Mouse (Mus musculus) kidney, postnatal 0 days (tissue): ENCODE results near the gene Pcdh17. TPM values are rescaled to one million over a fixed set of nuclear protein-coding genes. Genes with fewer than 3 reads are reported as not detected.

ENCODE experiments used
- ATAC-seq: fragments of 200-750 bp; cut with Nextera tagmentation; replicated peaks from 2 replicates; pipeline ENCODE4 v1.8.0; 2017; ENCODE audit warnings: low read depth, moderate number of reproducible peaks, moderate TSS enrichment, moderate library complexity; ENCODE audit not compliant: low FRiP score
- DNase-seq: peaks from one replicate; pipeline ENCODE4 v3.0.0-alpha.2; 2016; ENCODE audit warnings: low spot score
- H3K27ac ChIP-seq: fragments of 300-500 bp; sonication (generic); 2 replicates; pipeline ENCODE4 v1.5.1; 2014; ENCODE audit warnings: mild to moderate bottlenecking
- H3K27me3 ChIP-seq: fragments of 300-500 bp; sonication (generic); 2 replicates; pipeline ENCODE4 v1.6.1; 2014; ENCODE audit warnings: low read length, mixed read lengths; ENCODE audit not compliant: insufficient read depth
- H3K36me3 ChIP-seq: fragments of 300-500 bp; sonication (generic); 2 replicates; pipeline ENCODE4 v1.6.1; 2014; ENCODE audit warnings: low read length, mixed read lengths; ENCODE audit not compliant: insufficient read depth
- H3K4me1 ChIP-seq: fragments of 300-500 bp; sonication (generic); replicated peaks from 2 replicates; pipeline ENCODE4 v1.6.1; 2014; ENCODE audit warnings: antibody characterized with exemption, low read length, mixed read lengths; ENCODE audit not compliant: insufficient read depth
- H3K4me2 ChIP-seq: fragments of 300-500 bp; sonication (generic); 2 replicates; pipeline ENCODE4 v1.6.1; 2014; ENCODE audit warnings: mild to moderate bottlenecking, low read length, moderate library complexity, mixed read lengths
- H3K4me3 ChIP-seq: fragments of 300-500 bp; sonication (generic); replicated peaks from 2 replicates; pipeline ENCODE4 v1.5.1; 2014; ENCODE audit warnings: low read depth, low read length
- H3K9ac ChIP-seq: fragments of 300-500 bp; sonication (generic); 2 replicates; pipeline ENCODE4 v1.6.1; 2014; ENCODE audit warnings: low read depth, low read length
- H3K9me3 ChIP-seq: fragments of 300-500 bp; sonication (generic); replicated peaks from 2 replicates; pipeline ENCODE4 v1.6.1; 2016; ENCODE audit warnings: low read length, inconsistent platforms, mixed read lengths
- CTCF ChIP-seq: IDR thresholded peaks from 2 replicates; pipeline ENCODE4 v1.5.1; 2016; ENCODE audit warnings: antibody characterized with exemption, low read depth, mild to moderate bottlenecking, moderate library complexity
- WGBS: fragments of 180-500 bp; shearing (Covaris S2); extraction: QIAGEN DNeasy Blood & Tissue Kit; methylation state at CpG from one replicate; pipeline ENCODE4 v1.1.7; 2014; 5-methylcytosine and 5-hydroxymethylcytosine counted together
- polyA plus RNA-seq: library from polyadenylated mRNA; unstranded; fragments of >200 nt; fragmentation: Nextera tagmentation; extraction: Ambion mirVana; gene quantifications from 2 replicates; pipeline ENCODE4 v1.2.1, GENCODE M21; 2015

Pcdh17 gene
- polyA plus RNA-seq, 1 experiment from 2014 or later: 6.7 TPM

DNA sequence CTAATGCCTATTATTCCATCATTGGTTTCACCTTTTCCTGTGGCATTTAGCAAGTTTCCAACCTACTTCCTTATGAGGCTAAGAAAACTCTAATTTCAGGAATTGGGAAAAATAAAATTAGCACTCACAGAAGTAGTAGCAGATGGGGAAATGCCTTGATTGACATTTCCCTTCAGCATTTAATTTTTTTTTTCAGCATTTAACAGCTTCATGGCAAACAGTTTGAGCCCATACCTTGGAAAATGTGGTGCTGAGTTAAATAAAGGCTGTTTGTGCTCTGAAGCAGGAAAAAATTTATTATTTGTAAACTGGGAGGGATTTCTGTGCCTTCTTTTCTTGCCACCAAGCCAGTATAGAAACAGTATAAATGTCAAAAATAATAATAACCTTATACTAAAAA, 91.9 kb downstream of the Pcdh17 start:
- no peak for ATAC-seq
- no peak for DNase-seq
- no peak for TF ChIP-seq CTCF
- no peaks in the 10 kb centered on the region for H3K4me1 ChIP-seq
- H3K27me3 ChIP-seq: no peaks in the 10 kb centered on the region
- no peak overlapping the region for H3K9ac ChIP-seq
- no peak overlapping the region for H3K4me3 ChIP-seq
- no peaks in the 10 kb centered on the region for H3K9me3 ChIP-seq
- H3K4me2 ChIP-seq: no peak overlapping the region
- no peak overlapping the region for H3K27ac ChIP-seq
- H3K36me3 ChIP-seq: no peaks in the 10 kb centered on the region

DNA sequence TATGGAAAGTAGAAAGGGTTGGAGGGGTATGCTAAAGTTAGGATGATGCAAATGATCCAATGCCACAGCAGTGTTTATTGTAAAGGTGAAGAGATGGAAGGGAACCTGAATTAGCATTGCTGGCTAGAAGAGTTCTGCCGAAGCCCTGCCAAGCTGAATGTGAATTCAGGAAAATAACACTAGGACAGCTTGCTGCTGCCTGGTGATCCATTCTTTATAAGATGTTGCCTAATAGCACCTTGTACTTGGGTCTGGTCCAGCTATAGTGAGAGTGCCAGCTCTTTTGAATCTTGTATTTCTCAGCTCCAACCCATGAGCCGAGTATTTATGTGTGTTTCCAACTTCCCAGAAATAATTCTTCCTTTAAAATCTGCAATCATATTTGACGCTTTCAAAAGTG, 98.5 kb downstream of the Pcdh17 start:
- no peaks in the 10 kb centered on the region for H3K9me3 ChIP-seq
- no peak overlapping the region for H3K9ac ChIP-seq
- H3K27ac ChIP-seq: no peak overlapping the region
- no peaks in the 10 kb centered on the region for H3K27me3 ChIP-seq
- 89% methylated on average over 3 of the region's 3 CpGs for WGBS
- no peak for TF ChIP-seq CTCF
- H3K4me2 ChIP-seq: no peak overlapping the region
- H3K36me3 ChIP-seq: no peaks in the 10 kb centered on the region
- ATAC-seq: no peak
- DNase-seq: no peak
- no peak overlapping the region for H3K4me3 ChIP-seq
- H3K4me1 ChIP-seq: no peaks in the 10 kb centered on the region

GRCm38 (mm10) chr14:84545968-84546367, 102.6 kb downstream of the Pcdh17 start:
- Histone ChIP-seq H3K9me3 (no peaks in the 10 kb centered on the region), H3K4me1 (no peaks in the 10 kb centered on the region), H3K27ac (no peak overlapping the region), H3K36me3 (no peaks in the 10 kb centered on the region), H3K27me3 (no peaks in the 10 kb centered on the region), H3K9ac (no peak overlapping the region), H3K4me3 (no peak overlapping the region), H3K4me2 (no peak overlapping the region)
- no peak for TF ChIP-seq CTCF
- no peak for DNase-seq
- WGBS: 18% methylated on average over 2 of the region's 2 CpGs
- no peak for ATAC-seq

GRCm38 (mm10) chr14:84547513-84548194, 104.3 kb downstream of the Pcdh17 start:
- no peaks in the 10 kb centered on the region for H3K4me1 ChIP-seq
- no peak overlapping the region for H3K9ac ChIP-seq
- ATAC-seq (no peak), DNase-seq (no peak)
- H3K4me3 ChIP-seq: no peak overlapping the region
- no peaks in the 10 kb centered on the region for H3K36me3 ChIP-seq
- no peak overlapping the region for H3K4me2 ChIP-seq
- TF ChIP-seq CTCF: no peak
- H3K27me3 ChIP-seq: no peaks in the 10 kb centered on the region
- no peaks in the 10 kb centered on the region for H3K9me3 ChIP-seq
- 84% methylated on average over 10 of the region's 10 CpGs for WGBS
- no peak overlapping the region for H3K27ac ChIP-seq

DNA sequence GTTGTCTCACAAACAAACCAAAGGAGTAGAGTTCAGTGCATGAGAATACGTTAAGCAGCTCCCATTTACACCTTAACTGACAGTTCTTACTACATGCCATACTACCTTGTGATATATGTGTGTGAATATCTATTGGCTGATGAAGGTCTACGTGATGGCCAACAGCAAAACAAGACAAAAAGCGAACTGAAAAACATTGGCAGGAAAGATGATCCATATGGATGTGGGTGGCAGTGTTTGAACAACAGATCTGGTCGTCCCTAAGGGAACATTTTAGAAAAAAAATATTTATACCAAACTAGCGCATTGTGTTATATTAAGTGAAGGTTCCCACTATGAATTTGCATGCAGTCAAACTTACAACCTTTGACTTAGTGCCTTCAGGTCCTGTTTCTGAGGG, 108.2 kb downstream of the Pcdh17 start:
- no peak overlapping the region for H3K4me3 ChIP-seq
- H3K27ac ChIP-seq: no peak overlapping the region
- TF ChIP-seq CTCF: no peak
- no peaks in the 10 kb centered on the region for H3K27me3 ChIP-seq
- DNase-seq (no peak), ATAC-seq (no peak)
- no peaks in the 10 kb centered on the region for H3K9me3 ChIP-seq
- no peak overlapping the region for H3K4me2 ChIP-seq
- no peaks in the 10 kb centered on the region for H3K4me1 ChIP-seq
- no peak overlapping the region for H3K9ac ChIP-seq
- WGBS: 84% methylated on average over 5 of the region's 5 CpGs
- no peaks in the 10 kb centered on the region for H3K36me3 ChIP-seq

GRCm38 (mm10) chr14:84571071-84571470, 127.7 kb downstream of the Pcdh17 start:
- Histone ChIP-seq H3K36me3 (no peaks in the 10 kb centered on the region), H3K27me3 (no peaks in the 10 kb centered on the region), H3K4me2 (no peak overlapping the region), H3K9me3 (no peaks in the 10 kb centered on the region), H3K9ac (no peak overlapping the region), H3K4me1 (no peaks in the 10 kb centered on the region), H3K27ac (no peak overlapping the region), H3K4me3 (no peak overlapping the region)
- no peak for DNase-seq
- ATAC-seq: no peak
- no peak for TF ChIP-seq CTCF
